Mouse (Mus musculus): ENCODE measurements around the gene Draxin. TPM values are rescaled to one million over a fixed set of nuclear protein-coding genes. Genes with fewer than 3 reads are reported as not detected.
"Not testable (repeated sequence)": the region's sequence is repeated elsewhere in the genome, so short reads cannot be mapped to it uniquely, and the experiment has no call there.

Gene Draxin
- polyA plus RNA-seq, 1 experiment from 2014 or later, result 0.29 TPM

DNA sequence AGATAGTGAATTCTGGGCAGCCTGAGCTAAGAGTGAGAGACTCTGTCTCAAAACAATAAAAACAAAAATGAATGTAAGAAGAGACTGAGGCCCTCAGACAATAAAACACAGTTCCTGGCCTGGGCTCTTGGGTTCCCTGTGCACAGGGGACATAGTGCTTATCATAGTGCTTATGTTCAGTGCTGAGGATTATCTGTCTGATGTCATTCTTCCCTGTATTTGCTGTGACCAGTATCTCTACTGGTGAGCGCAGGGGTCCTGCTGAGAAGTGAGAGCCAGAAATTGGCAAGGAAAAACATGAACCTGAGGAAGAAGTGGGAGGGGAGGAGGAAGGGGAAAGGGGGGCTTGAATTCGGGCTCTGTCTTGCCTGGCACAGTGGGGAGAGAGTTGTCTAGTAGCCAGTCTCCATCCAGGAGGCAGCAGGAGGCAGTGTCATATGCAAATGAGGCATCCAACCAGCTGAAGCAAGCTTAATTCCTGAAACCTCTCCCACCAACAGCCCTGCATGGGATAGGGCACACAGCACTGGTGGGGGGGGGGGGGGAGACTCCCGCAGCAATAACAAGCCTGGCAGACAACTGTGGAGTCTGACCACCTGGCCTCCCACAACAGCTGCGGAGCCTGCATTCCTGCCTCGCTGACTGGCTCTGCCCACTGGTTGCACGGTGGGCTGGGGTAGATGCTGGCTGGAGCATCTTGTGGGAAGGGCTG is 8.4 kb downstream of the Draxin start:
- H3K27me3 ChIP-seq (ENCODE audit: insufficient read depth, low read length), result no peaks in the 10 kb centered on the region
- no peaks in the 10 kb centered on the region for H3K9me3 ChIP-seq (ENCODE audit: low read length)
- H3K36me3 ChIP-seq (ENCODE audit: insufficient read depth, low read length), result no peaks in the 10 kb centered on the region
- no peak overlapping the region for H3K27ac ChIP-seq (ENCODE audit: low read length)
- no peak overlapping the region for H3K9ac ChIP-seq (replicated peaks; ENCODE audit: low read length)
- H3K4me1 ChIP-seq (ENCODE audit: insufficient read depth, low read length), result 0 out of 2 replicates have a peak, but pooled peaks cover 3% of the 10 kb centered on the region
- ATAC-seq (ENCODE audit: low FRiP score, low TSS enrichment), result peak; percentile 78
- 14% methylated on average over 6 of the region's 6 CpGs for WGBS
- no peak overlapping the region for H3K4me3 ChIP-seq (ENCODE audit: low read length)
- H3K4me2 ChIP-seq (replicated peaks; ENCODE audit: low read depth, low read length), result no peak overlapping the region

DNA sequence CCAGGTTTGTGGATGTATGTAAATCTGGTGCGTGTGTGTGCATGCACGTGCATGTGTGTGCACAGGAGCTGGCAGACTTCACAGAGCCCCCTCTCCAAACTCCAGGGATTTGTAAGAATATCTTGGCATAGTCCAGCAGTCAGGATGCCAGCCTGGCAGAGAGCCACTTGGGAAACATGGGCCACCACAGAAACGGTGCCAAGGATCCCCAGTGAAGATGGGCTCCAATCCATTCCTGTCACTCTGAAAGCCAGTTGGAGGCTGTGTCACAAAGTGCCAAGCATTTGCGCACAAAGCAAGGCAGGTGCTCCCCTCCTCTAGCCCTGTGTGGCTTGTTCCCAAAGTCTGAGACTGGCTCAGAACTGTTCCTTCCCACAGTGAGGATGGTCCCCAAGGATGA is 9.1 kb downstream of the Draxin start:
- no peak overlapping the region for H3K4me2 ChIP-seq (replicated peaks; ENCODE audit: low read depth, low read length)
- 87% methylated on average over 4 of the region's 4 CpGs for WGBS
- H3K36me3 ChIP-seq (ENCODE audit: insufficient read depth, low read length), result no peaks in the 10 kb centered on the region
- no peak overlapping the region for H3K9ac ChIP-seq (replicated peaks; ENCODE audit: low read length)
- ATAC-seq (ENCODE audit: low FRiP score, low TSS enrichment), result no peak
- H3K4me3 ChIP-seq (ENCODE audit: low read length), result no peak overlapping the region
- H3K27ac ChIP-seq (ENCODE audit: low read length), result no peak overlapping the region
- H3K9me3 ChIP-seq (ENCODE audit: low read length), result no peaks in the 10 kb centered on the region
- 0 out of 2 replicates have a peak, but pooled peaks cover 3% of the 10 kb centered on the region for H3K4me1 ChIP-seq (ENCODE audit: insufficient read depth, low read length)
- no peaks in the 10 kb centered on the region for H3K27me3 ChIP-seq (ENCODE audit: insufficient read depth, low read length)

GRCm38 (mm10) chr4:148120555-148120954 is 9.9 kb downstream of the Draxin start:
- Histone ChIP-seq H3K27me3 (ENCODE audit: insufficient read depth, low read length) (no peaks in the 10 kb centered on the region), H3K36me3 (ENCODE audit: insufficient read depth, low read length) (no peaks in the 10 kb centered on the region), H3K4me2 (replicated peaks; ENCODE audit: low read depth, low read length) (no peak overlapping the region), H3K4me1 (ENCODE audit: insufficient read depth, low read length) (peaks cover 5% of the 10 kb centered on the region; the same call in 1 of the 2 replicates), H3K27ac (ENCODE audit: low read length) (no peak overlapping the region), H3K4me3 (ENCODE audit: low read length) (no peak overlapping the region), H3K9me3 (ENCODE audit: low read length) (no peaks in the 10 kb centered on the region), H3K9ac (replicated peaks; ENCODE audit: low read length) (no peak overlapping the region)
- no peak for ATAC-seq (ENCODE audit: low FRiP score, low TSS enrichment)
- 70% methylated on average over 9 of the region's 9 CpGs for WGBS

GRCm38 (mm10) chr4:148119578-148119977 is 10.9 kb downstream of the Draxin start:
- not testable (repeated sequence) for H3K4me3 ChIP-seq (ENCODE audit: low read length); H3K27me3 ChIP-seq (ENCODE audit: insufficient read depth, low read length); H3K27ac ChIP-seq (ENCODE audit: low read length); ATAC-seq (ENCODE audit: low FRiP score, low TSS enrichment); H3K9ac ChIP-seq (replicated peaks; ENCODE audit: low read length); H3K4me2 ChIP-seq (replicated peaks; ENCODE audit: low read depth, low read length); H3K9me3 ChIP-seq (ENCODE audit: low read length); H3K36me3 ChIP-seq (ENCODE audit: insufficient read depth, low read length); H3K4me1 ChIP-seq (ENCODE audit: insufficient read depth, low read length)
- 91% methylated on average over 9 of the region's 9 CpGs for WGBS

DNA sequence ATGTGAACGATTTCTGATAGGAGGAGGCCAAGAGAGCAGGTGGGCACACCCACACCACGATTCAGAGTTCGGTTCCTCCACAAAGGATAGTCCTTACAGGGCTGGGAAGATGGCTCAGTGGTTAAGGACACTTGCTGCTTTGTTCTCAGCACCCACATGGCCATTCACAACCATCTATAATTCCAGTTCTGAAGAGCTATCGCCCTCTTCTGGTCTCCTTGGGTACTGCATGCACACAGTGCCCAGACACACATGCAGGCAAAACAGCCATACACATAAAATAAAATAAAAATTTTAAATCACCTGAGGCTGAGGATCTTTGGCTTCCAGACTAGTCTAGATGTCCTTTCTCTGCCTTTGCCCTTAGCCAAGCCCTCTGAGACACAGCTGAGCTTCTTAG is 13.1 kb downstream of the Draxin start:
- Histone ChIP-seq H3K9me3 (ENCODE audit: low read length) (no peaks in the 10 kb centered on the region), H3K27ac (ENCODE audit: low read length) (no peak overlapping the region), H3K4me1 (ENCODE audit: insufficient read depth, low read length) (peaks cover 9% of the 10 kb centered on the region; the same call in 1 of the 2 replicates), H3K27me3 (ENCODE audit: insufficient read depth, low read length) (no peaks in the 10 kb centered on the region), H3K4me3 (ENCODE audit: low read length) (no peak overlapping the region), H3K4me2 (replicated peaks; ENCODE audit: low read depth, low read length) (no peak overlapping the region), H3K9ac (replicated peaks; ENCODE audit: low read length) (no peak overlapping the region), H3K36me3 (ENCODE audit: insufficient read depth, low read length) (no peaks in the 10 kb centered on the region)
- no peak for ATAC-seq (ENCODE audit: low FRiP score, low TSS enrichment)
- 78% methylated on average over 4 of the region's 4 CpGs for WGBS

GRCm38 (mm10) chr4:148116657-148117056 is 13.8 kb downstream of the Draxin start:
- H3K4me3 ChIP-seq (ENCODE audit: low read length), result no peak overlapping the region
- no peaks in the 10 kb centered on the region for H3K36me3 ChIP-seq (ENCODE audit: insufficient read depth, low read length)
- H3K27ac ChIP-seq (ENCODE audit: low read length), result no peak overlapping the region
- no peaks in the 10 kb centered on the region for H3K27me3 ChIP-seq (ENCODE audit: insufficient read depth, low read length)
- H3K4me1 ChIP-seq (ENCODE audit: insufficient read depth, low read length), result peaks cover 7% of the 10 kb centered on the region; the same call in 1 of the 2 replicates
- ATAC-seq (ENCODE audit: low FRiP score, low TSS enrichment), result no peak
- no peak overlapping the region for H3K4me2 ChIP-seq (replicated peaks; ENCODE audit: low read depth, low read length)
- 82% methylated on average over 4 of the region's 4 CpGs for WGBS
- H3K9me3 ChIP-seq (ENCODE audit: low read length), result no peaks in the 10 kb centered on the region
- no peak overlapping the region for H3K9ac ChIP-seq (replicated peaks; ENCODE audit: low read length)

DNA sequence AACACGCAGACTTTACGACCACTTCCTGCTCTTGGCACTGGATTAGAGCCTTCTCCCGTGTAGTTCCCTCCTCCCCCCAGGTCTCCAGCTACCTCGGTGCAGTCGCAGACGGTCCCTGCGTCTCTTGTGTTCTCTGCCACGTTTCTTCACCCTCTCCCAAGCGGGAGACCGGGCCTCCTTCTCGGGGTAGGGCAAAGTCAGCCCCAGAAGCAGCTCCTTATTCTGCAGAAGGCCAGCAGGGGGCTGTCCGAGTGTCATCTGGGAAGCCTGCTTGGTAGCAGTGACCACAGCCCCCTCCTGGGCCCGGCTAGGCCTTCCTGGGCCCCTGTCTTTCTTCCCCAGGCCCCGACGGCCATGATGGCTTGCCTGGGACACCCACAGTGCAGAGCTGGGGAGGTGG is 15.0 kb downstream of the Draxin start:
- 2% methylated on average over 15 of the region's 15 CpGs for WGBS
- Histone ChIP-seq H3K4me3 (ENCODE audit: low read length) (no peak overlapping the region), H3K27ac (ENCODE audit: low read length) (no peak overlapping the region), H3K9me3 (ENCODE audit: low read length) (no peaks in the 10 kb centered on the region), H3K36me3 (ENCODE audit: insufficient read depth, low read length) (no peaks in the 10 kb centered on the region), H3K4me2 (replicated peaks; ENCODE audit: low read depth, low read length) (peak overlapping the region; percentile 13; the same call in 1 of the 2 replicates), H3K27me3 (ENCODE audit: insufficient read depth, low read length) (no peaks in the 10 kb centered on the region), H3K9ac (replicated peaks; ENCODE audit: low read length) (peak overlapping the region; percentile 39; the same call in 1 of the 2 replicates), H3K4me1 (ENCODE audit: insufficient read depth, low read length) (peaks cover 7% of the 10 kb centered on the region; the same call in 1 of the 2 replicates)
- peak; percentile 16; the same call in 1 of the 2 replicates for ATAC-seq (ENCODE audit: low FRiP score, low TSS enrichment)

- 0 out of 2 replicates have a peak overlapping the region, but pooled peaks have one; percentile 21 for H3K4me2 ChIP-seq (replicated peaks; ENCODE audit: low read depth, low read length)
- 4% methylated on average over 15 of the region's 15 CpGs for WGBS
- ATAC-seq (ENCODE audit: low FRiP score, low TSS enrichment), result peak; percentile 50
- H3K9ac ChIP-seq (replicated peaks; ENCODE audit: low read length), result no peak overlapping the region
- no peaks in the 10 kb centered on the region for H3K27me3 ChIP-seq (ENCODE audit: insufficient read depth, low read length)
- H3K36me3 ChIP-seq (ENCODE audit: insufficient read depth, low read length), result no peaks in the 10 kb centered on the region
- H3K4me1 ChIP-seq (ENCODE audit: insufficient read depth, low read length), result peaks cover 7% of the 10 kb centered on the region; the same call in 1 of the 2 replicates
- H3K4me3 ChIP-seq (ENCODE audit: low read length), result no peak overlapping the region
- H3K9me3 ChIP-seq (ENCODE audit: low read length), result no peaks in the 10 kb centered on the region
- H3K27ac ChIP-seq (ENCODE audit: low read length), result no peak overlapping the region
Observed at GRCm38 (mm10) chr4:148114758-148115391, 15.6 kb downstream of the Draxin start.

DNA sequence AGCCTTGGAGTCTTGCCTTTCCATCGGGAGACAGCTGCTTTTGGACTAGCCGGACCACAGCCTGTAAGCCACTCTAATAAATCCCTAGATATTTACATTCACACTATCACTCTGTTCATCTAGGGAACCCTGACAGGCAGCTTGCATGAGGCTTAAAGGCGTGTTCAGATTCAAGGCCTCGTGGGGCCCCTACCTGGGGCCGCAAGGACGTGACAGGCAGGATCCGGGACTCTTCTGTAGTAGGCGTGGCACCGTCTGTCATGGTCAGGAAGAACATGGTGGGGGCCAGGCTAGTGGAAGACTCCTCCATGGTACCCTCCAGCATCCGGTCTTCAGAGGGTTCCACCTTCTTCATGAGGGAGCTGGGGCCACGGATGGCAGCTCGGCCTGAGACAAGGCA is 18.0 kb downstream of the Draxin start:
- Histone ChIP-seq H3K9ac (replicated peaks; ENCODE audit: low read length) (no peak overlapping the region), H3K9me3 (ENCODE audit: low read length) (no peaks in the 10 kb centered on the region), H3K4me1 (ENCODE audit: insufficient read depth, low read length) (peaks cover 21% of the 10 kb centered on the region), H3K27ac (ENCODE audit: low read length) (no peak overlapping the region), H3K27me3 (ENCODE audit: insufficient read depth, low read length) (no peaks in the 10 kb centered on the region), H3K4me2 (replicated peaks; ENCODE audit: low read depth, low read length) (no peak overlapping the region), H3K4me3 (ENCODE audit: low read length) (no peak overlapping the region), H3K36me3 (ENCODE audit: insufficient read depth, low read length) (no peaks in the 10 kb centered on the region)
- WGBS, result 82% methylated on average over 12 of the region's 12 CpGs
- ATAC-seq (ENCODE audit: low FRiP score, low TSS enrichment), result no peak

- no peak for ATAC-seq (ENCODE audit: low FRiP score, low TSS enrichment)
- no peaks in the 10 kb centered on the region for H3K27me3 ChIP-seq (ENCODE audit: insufficient read depth, low read length)
- H3K27ac ChIP-seq (ENCODE audit: low read length), result no peak overlapping the region
- H3K9me3 ChIP-seq (ENCODE audit: low read length), result no peaks in the 10 kb centered on the region
- WGBS, result 72% methylated on average over 5 of the region's 5 CpGs
- no peak overlapping the region for H3K9ac ChIP-seq (replicated peaks; ENCODE audit: low read length)
- H3K36me3 ChIP-seq (ENCODE audit: insufficient read depth, low read length), result no peaks in the 10 kb centered on the region
- no peak overlapping the region for H3K4me2 ChIP-seq (replicated peaks; ENCODE audit: low read depth, low read length)
- H3K4me3 ChIP-seq (ENCODE audit: low read length), result no peak overlapping the region
- peaks cover 19% of the 10 kb centered on the region for H3K4me1 ChIP-seq (ENCODE audit: insufficient read depth, low read length)
Observed at GRCm38 (mm10) chr4:148109215-148109614, 21.3 kb downstream of the Draxin start.
